Mouse (Mus musculus): ENCODE results near the gene Ugt1a10. TPM values are rescaled to one million over a fixed set of nuclear protein-coding genes. Genes with fewer than 3 reads are reported as not detected.
A peak's percentile ranks its signal among the peaks of the same experiment; 100 is the strongest.

The Ugt1a10 gene
- total RNA-seq, 1 experiment from 2014 or later = not detected

- ATAC-seq (replicated peaks; ENCODE audit: low read depth, poor library complexity, severe bottlenecking) = peak; percentile 57
These were observed 171.6 kb downstream of the Ugt1a10 start, which contains the start of gene Mroh2a for GRCm38 (mm10) chr1:88226670-88227379. Gene Mroh2a (plus strand): TSS chr1:88226986.

DNA sequence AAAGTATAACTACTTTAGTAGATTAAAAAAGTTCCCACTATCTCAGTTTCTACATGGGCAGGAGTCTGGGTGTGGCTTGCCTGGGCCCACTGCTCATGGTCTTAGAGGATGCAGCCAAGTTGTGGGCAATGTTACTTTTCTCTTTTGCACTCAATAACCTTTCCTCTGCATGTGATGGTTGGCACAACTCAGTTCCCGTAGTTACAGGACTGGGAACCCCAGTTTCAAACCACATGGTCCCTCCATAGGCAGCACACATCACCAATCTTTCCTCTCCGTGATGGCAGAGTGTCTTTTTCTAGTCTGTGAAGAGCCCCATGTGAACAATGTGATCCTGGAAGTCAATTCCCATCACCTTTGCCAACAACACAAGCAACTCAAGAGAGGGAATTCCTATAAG lies 172.3 kb downstream of the Ugt1a10 start:
- ATAC-seq (replicated peaks; ENCODE audit: low read depth, poor library complexity, severe bottlenecking) = no peak; the same call in 1 of the 2 replicates

DNA sequence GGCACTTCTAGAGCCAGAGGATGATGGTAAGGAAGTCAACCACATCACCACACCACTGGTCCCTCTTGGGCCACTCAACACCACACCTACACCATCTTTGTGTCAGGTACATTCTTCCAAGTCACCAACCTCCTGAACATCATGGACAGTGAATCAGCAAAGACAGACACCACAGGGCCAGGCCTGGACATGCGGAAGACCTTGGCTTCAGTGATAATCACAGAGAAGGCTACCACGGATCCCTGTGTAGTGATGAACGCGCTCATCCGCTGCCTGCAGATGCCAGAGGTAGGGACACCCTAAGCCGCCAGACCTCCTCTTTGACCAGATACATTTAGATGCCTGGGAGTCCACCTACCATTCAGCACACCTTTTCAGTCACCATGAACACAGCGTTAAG lies 172.9 kb downstream of the Ugt1a10 start:
- no peak for ATAC-seq (replicated peaks; ENCODE audit: low read depth, poor library complexity, severe bottlenecking)

DNA sequence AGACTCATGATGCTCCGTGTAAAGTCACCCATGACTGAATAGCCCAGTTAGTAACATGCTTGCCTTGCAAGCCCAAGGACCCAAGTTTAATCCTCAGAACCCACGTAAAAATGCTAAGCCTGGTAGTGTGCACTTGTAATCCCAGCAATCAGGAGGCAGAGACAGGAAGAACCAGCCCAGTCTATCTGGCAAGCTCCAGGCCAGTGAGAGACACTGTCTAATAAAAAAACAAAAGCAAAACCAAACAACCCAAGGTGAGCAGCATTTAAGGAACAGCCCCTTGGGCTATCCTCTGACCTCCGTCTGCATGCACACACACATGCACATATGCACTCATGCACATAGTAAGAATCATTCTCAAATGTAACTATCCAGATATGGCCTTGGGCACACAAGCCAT lies 174.4 kb downstream of the Ugt1a10 start:
- no peak for ATAC-seq (replicated peaks; ENCODE audit: low read depth, poor library complexity, severe bottlenecking)

DNA sequence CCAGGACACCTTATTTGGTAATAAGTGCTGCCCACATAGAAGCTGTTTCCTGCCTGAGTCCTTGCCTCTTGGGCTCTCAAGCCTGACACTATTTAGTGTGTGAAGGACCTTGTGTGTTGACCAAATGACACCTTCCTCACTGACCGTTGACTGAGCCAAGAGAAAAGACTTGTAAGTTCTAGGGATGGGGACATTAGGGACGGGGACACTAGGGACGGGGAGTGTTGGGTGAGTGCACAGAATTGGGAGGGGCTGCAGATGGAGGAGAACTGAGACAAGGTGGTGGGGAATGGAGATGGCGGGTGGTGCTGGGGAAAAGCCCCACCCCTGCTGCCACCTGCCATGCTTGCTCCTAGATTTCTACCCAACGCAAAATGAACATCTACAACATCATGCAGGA lies 174.8 kb downstream of the Ugt1a10 start:
- no peak for ATAC-seq (replicated peaks; ENCODE audit: low read depth, poor library complexity, severe bottlenecking)

- ATAC-seq (replicated peaks; ENCODE audit: low read depth, poor library complexity, severe bottlenecking) = no peak
These were observed 175.2 kb downstream of the Ugt1a10 start for GRCm38 (mm10) chr1:88230421-88230820.

DNA sequence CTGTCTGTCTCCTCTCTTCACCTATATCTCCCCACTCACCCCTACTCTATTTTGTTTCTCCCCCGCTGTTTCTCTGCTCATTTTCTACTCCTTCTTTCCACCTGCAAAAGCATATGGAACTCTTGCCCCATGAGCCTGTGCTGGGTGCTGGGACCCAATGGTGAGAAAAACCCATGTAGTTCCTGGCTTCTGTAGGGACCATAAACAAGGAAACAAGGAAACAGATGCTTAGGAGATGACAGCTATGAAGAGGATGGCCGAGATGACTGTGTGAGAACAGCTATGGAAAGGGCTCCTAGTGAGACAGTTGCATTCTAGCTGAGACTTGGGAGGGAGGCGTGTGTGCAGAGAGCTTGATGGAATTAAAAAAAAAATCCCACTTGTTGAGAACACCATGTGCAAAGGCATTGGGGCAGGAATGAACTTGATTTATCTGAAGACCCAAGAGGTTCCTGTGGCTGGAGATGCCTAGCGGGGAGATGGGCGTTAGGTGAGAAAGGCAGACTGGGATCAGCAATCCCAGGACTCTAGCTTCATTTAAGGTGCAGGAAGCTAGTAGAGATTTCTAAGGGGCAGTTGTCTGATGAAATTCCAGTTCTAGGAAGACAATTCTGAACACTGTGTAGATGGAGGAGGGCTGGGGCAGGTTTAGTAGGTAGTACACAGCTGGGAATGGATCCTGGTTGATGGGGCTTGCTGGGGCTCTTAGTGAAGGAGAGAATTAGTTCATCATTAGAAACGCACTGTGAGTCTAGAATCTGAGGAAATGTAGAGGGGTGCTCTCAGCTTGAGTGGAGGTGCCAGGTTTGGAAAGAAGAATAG lies 176.0 kb downstream of the Ugt1a10 start:
- no peak for ATAC-seq (replicated peaks; ENCODE audit: low read depth, poor library complexity, severe bottlenecking)

DNA sequence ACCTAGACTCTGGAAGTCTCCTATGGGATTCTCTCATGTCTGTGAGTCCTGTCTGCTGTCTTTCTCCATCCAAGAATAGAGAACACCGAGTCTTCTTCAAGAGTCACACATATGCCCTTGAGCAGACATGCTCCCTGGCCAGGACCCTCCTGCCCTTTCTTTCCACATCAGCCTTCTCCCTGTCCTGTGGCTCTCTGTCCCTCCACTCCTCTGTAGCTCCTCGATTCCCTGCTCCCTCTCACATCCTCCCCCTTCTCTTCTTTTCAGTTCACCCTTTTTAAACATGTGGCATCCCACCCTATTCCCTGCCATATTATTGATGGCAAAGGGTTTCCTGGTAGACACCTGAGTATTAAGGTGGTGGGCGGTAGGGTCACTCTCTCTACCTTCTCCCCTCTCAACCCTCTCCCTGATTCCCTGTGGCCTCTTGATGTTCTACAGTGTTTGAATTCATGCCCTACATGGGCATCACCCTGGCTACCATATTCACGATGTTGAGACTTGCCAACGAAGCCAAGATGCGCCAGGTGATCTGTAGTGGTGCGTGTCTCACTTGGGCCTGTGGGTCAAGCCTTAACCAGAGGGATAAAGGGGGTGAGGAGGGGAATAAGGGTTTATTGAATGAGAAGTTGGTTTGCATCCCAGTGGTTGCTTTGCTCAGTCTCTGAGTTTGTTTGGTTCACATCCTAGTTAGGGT lies 176.8 kb downstream of the Ugt1a10 start:
- ATAC-seq (replicated peaks; ENCODE audit: low read depth, poor library complexity, severe bottlenecking) = no peak

DNA sequence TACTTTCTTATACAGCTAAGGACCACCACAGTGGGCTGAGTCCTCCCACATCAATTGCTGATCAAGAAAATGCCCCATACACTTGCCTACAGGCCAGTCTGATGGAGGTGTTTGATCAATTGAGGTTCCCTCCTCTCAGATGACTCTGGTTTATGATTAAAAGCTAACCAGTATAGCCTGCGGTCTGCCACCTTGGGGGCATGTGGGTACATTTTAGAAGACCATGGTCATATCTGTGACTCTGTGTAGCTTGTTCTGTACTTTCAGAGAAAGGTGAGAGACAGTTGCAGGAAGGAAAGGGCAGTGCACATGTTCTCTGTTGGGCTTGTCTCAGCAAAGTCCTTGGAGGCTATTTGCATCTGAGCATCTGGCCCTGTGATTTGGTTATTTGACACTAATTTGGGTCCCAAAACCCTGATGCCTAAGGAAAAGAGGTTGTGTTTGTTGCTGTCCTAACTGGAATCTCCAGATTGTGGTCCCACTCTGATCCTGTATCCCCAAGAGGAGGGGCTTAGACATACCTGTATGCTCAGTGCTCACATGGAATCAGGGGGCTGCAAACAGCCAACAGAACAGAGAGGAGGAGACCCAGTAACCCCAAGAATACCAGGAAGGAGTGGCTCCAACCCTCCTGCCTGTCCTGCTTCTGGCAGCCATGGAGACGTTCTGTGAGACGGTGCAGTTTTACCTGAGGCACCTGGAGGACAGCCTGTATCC lies 177.6 kb downstream of the Ugt1a10 start:
- ATAC-seq (replicated peaks; ENCODE audit: low read depth, poor library complexity, severe bottlenecking) = no peak

GRCm38 (mm10) chr1:88233421-88234247 lies 178.4 kb downstream of the Ugt1a10 start:
- ATAC-seq (replicated peaks; ENCODE audit: low read depth, poor library complexity, severe bottlenecking) = no peak

- no peak for ATAC-seq (replicated peaks; ENCODE audit: low read depth, poor library complexity, severe bottlenecking)
These were observed 179.0 kb downstream of the Ugt1a10 start for GRCm38 (mm10) chr1:88234248-88234610.

GRCm38 (mm10) chr1:88234646-88235045 lies 179.5 kb downstream of the Ugt1a10 start:
- no peak for ATAC-seq (replicated peaks; ENCODE audit: low read depth, poor library complexity, severe bottlenecking)

DNA sequence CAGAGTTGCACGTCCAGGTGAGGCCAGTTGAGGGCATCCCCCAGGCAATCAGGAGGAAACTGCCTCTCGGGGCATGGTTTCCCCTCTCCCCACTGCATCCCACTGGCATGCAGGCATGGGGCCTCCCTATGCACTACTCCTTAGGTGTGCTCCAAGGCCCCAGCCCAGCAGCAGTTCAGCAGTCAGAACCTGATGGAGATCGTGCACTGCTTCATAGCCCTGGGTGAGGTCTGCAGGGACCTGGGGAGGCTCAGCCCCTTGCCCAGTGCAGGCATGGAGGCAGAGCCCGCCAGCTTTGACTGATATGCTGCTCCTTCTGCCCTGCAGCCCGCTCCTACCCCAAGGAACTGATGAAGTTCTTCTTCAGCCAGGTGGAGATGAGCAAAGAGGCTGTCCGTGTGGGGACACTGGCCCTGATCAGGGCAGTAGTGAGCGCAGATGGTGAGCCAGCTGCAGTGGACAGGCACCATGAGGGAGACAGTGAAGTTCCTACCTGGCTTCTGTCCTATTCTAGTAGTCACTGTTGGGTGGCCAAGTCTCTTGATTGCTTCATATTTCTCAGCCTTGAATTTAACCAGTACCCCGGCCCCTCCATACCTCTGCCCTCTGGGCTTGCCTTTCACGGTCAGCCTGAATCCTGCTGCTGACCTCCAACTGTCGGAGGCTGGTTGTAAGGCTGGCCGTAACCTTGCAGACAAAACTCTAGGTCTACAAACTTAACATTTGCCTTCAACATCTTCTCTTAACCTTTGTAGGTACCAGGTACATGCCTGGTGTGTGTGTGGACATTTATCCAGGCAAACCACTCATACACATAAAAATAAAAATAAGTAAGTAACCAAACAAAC lies 180.1 kb downstream of the Ugt1a10 start:
- ATAC-seq (replicated peaks; ENCODE audit: low read depth, poor library complexity, severe bottlenecking) = no peak

DNA sequence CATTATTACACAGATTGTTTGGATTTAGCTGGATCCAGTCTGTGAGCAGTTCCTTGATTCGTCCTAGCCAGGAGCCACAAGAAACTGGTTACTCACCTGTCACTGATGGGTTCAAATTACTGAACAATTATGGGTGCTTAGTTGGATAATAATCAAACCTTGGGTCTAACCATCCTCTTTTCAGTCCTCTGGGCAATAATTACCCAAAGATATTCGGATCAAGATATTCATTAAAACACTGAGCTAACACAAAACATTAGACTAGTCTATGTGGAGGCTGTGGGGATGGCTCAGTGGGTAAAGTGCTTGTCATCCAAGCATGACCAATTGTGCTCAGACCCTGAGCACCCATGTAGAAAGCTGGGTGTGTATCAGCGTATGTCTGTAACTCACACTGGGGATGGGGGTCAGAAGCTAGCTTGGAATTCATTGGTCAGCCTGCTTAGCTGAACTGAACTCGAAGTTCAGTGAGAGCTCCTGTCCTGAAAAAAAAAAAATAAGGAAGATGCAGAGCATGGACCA lies 180.8 kb downstream of the Ugt1a10 start:
- no peak for ATAC-seq (replicated peaks; ENCODE audit: low read depth, poor library complexity, severe bottlenecking)

GRCm38 (mm10) chr1:88237311-88237710 lies 182.1 kb downstream of the Ugt1a10 start:
- ATAC-seq (replicated peaks; ENCODE audit: low read depth, poor library complexity, severe bottlenecking) = no peak

DNA sequence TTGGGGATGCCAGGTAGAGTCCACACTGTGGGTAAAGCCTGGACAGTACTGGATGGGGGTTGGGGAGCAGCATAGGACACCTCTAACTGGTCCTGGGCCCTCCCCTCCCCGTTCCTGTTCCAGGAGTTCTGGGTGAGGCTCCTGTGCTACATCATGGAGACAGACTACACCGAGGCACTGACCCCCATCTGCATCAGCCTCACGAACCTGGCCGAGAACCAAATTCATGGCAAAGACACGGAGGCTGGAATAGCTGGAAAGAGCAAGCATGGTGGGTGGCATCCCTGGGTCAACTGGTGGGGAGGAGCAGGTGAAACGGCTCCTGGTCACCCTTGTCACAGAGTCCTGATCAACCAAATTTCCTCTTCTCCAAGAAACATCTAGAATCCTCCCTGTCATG lies 183.6 kb downstream of the Ugt1a10 start:
- ATAC-seq (replicated peaks; ENCODE audit: low read depth, poor library complexity, severe bottlenecking) = no peak

DNA sequence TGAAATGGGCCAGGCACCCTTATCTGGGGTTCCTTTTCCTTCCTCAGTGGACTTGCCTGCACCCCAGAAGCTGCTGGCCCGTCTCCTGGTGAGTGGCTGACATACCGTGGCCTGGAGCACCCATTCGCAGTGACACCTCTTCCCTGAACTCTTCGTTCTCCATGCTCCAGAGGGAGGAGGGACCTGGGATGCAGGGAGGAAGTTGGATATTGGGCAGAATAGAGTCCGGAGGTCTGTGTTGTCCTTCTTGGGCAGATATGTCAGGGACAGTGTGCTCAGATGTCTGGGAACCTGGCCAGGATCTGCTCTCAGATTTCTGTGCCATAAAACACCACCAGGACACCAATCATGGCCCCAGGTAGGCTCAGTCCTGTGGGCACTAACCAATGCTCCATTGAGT lies 184.9 kb downstream of the Ugt1a10 start:
- ATAC-seq (replicated peaks; ENCODE audit: low read depth, poor library complexity, severe bottlenecking) = no peak

GRCm38 (mm10) chr1:88240579-88240978 lies 185.4 kb downstream of the Ugt1a10 start:
- no peak for ATAC-seq (replicated peaks; ENCODE audit: low read depth, poor library complexity, severe bottlenecking)
